Mouse (Mus musculus): ENCODE data around the gene Morn1. TPM values are rescaled to one million over a fixed set of nuclear protein-coding genes. Genes with fewer than 3 reads are reported as not detected.

Gene Morn1
- total RNA-seq (2015; ENCODE audit: low replicate concordance): 2.5 TPM in 1 of 2 replicates, not detected in the other
- 0.08 TPM in 1 of 2 replicates, not detected in the other for total RNA-seq (2017; ENCODE audit: low replicate concordance)

DNA sequence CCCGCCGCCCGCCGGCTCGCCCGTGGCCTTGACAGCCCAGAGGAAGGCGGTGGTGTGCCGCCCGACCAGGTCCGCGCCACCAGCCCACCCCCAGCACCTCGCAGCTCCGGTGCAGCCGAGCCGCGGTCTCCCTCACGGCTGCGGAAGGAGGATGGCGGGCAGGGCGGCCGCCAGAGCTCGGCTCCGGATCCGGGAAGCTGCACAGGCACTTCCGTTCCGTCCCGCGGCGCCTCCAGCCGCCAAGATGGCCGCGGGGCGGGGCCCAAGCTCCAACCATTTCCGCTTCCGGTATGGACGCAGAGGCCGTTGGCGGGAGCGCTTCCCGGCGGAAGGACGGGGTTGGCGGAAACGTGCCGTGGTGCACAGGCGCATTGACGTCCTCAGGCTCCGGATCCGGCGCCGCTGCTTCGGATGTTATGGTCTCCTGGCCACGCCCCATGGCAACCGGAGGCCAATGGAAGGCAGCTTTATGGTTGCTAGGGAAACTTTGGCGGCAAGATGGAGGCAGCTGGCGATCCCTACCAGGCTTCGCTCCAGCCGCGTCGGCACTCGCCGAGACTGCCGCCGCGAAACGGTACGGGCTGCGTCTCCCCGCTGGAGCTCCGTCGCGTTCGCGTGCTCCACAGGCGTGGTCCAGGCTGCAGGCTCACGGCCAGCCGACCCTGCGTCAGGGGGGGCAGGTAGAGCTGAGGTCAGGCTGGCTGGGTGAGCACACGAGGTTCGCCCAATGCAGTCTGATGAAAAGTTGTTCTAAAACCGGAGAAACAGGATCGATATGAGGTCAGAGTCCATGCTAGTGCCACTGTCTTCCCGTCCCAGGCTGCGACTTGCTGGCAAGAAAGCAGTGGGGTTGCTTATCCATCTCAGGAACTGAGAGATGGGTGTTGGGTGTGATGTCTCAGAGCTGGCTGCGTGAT is at the start of gene Morn1, which contains the start of gene Rer1:
Gene Morn1, plus strand, starts transcription at position 470 of the 917 bp plus-strand sequence.
Gene Rer1, minus strand, starts transcription at position 275 of the 917 bp plus-strand sequence.
- ATAC-seq (replicated peaks; ENCODE audit: low FRiP score, poor library complexity, severe bottlenecking): peak; percentile 99

DNA sequence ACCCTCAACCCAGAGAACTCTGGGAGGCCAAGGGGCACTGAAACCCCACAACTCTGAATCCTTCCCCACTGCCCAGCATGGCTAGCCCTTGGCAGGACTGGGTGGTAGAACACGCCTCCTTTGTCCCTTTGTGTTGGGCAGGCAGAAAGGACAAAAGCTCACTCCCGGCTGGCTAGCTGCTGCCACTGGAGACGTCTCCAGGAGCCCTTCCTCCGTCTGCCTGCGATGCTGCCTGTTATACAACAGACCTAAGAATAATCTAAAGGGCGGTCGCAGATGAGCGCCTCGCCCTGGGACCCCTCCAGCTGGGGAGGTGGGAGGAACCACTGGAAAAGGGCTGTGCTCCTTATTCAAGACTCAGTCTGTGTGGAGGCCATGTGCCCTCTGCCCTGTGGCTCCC is 46.2 kb upstream of the Morn1 start:
- ATAC-seq (replicated peaks; ENCODE audit: low FRiP score, poor library complexity, severe bottlenecking): no peak

DNA sequence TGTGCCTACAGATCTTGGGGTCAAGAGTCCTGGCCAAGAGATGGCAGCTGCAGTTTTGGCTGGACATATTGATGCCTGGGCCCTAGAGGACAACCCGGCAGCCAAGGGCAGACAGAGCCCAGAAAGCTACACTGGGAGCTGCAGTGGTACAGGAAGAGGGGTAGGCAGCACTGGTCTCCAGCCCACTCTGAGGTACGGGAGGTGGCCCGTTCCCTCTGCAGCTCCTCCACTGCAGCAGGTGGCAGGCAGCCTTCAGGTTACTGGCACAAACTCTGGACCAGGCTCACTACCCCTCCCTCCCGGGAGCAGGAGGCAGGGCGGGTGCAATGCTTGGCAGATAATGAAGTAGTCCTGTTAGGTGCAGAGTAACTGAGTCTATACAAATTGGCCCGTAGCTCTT is 45.7 kb upstream of the Morn1 start:
- no peak for ATAC-seq (replicated peaks; ENCODE audit: low FRiP score, poor library complexity, severe bottlenecking)

DNA sequence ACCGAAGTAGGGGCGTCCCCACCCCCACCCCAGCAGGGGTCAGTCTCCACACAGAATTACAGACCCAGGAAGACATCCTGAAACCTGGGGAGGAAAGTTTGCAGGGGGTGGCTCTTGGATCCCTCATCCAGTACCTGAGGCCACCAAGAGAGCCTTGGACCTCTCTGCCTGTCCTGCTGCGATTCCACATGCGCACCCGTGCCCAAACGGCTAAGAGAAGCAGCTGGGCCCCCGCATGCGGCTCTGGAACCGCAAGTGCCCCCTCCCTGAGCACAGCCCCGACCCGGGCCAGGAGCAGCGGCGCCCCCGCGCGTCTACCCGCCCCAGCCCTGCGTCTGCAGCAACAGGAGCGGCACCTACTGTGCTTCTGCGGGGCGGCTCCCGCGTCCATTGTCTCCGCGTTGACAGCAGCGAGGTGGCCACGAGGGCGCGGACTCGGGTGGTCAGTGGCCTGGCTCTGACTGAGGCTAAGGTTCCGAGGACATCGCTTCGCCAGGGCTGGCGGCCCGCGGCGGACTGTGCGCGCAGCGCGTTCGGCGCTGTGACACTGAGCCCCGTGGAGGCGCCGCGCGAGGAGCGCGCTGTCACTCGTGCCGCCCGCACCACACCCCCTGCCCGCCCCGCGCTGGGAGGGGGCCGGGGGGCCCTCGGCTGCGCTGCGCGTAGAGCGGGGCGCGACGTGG is 43.6 kb upstream of the Morn1 start:
- ATAC-seq (replicated peaks; ENCODE audit: low FRiP score, poor library complexity, severe bottlenecking): no peak

DNA sequence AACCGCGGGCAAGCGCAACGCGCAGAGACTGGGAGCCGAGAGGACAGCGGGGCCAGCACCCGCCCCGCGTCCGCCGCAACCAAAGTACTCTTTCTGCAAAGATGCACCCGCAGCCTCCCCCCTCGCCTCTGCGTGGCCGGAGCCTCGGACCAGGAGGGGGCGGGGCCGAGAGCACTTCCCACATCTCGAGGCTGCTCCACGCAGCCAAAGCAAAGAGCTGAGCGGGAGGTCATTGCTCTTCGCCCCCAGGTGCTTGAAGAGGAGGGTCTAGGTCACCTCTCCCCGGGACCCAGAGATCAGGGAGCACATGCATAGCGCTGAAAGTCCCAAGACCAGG is 43.1 kb upstream of the Morn1 start:
- ATAC-seq (replicated peaks; ENCODE audit: low FRiP score, poor library complexity, severe bottlenecking): no peak

DNA sequence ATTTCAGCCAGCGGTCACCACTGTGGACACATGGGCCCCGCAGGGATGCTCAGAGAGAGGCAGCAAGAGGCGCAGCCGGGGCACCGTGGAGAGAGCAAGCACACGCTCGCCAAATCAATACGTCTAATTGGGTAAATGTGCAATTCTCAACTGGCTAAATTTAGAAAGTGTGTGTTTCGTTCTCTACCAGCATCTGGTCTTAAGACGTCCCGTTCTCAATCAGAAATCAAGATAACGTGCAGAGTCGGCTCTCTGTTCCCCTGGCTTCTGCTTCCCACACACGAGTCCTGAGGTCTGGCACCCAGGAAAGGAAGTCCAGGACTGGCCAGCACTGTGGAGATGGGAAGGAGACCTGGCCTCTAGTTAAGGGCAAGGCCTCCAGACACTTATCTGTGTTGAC is 39.7 kb upstream of the Morn1 start:
- ATAC-seq (replicated peaks; ENCODE audit: low FRiP score, poor library complexity, severe bottlenecking): no peak

DNA sequence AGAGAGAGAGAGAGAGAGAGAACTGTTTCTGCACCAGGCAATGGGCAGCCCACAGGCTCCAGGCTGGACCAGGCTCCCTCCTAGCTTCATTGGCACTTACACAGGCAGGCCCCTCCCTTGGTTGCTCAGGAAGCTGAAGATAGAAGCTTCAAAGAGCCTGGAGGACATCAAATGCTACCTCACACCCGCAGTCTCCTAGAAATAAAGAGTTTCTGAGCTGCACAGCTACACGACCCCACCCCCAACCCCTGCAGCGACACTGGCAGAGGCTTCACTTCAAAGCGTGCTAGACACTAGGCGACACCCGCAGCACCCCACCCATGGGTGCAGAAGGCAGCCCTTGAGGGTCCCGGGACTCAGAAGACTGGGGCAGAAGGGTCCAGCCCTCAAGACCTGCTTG is 36.3 kb upstream of the Morn1 start:
- no peak for ATAC-seq (replicated peaks; ENCODE audit: low FRiP score, poor library complexity, severe bottlenecking)

DNA sequence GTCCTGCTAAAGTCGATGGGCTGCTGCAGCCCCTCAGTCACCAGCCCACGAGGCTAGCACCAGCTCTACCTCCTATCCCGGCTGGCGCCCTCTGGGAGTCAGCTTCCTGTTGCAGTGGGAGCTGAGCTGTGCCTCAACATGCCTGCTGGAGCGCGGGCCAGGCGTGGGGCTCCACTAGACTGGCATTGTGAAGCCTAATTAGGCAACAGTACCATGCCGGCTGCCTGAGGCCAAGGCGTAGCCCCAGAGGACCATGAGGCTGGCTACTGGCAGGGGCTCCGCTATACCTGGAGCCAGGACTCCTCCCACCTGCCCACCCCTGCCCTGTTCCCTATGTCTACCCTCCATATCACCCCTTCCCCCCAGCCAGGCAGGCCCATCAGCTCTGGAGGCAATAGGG is 29.7 kb upstream of the Morn1 start, which contains the start of gene Plch2:
Gene Plch2, minus strand, starts transcription at position 61 of the 400 bp plus-strand sequence.
- no peak for ATAC-seq (replicated peaks; ENCODE audit: low FRiP score, poor library complexity, severe bottlenecking)

DNA sequence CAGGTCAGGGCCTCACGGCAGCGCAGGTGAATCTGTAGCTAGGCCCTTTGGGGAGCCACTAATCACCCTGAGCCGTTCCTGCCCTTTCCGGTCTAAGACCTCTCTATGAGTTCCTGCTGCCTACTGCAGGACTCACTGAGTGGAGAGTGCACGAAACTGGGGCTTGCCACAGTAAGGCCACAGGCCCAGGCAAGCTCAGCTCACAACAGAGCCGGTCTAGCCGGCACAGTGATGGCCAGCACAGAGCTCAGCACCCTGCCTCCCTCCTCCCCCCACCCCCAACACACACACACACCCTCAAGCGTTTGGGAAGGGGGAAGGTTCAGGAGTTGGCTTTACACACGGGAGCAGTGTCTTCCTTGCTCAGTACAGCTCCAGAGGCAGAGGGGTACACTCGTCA is 28.1 kb upstream of the Morn1 start:
- no peak for ATAC-seq (replicated peaks; ENCODE audit: low FRiP score, poor library complexity, severe bottlenecking)

DNA sequence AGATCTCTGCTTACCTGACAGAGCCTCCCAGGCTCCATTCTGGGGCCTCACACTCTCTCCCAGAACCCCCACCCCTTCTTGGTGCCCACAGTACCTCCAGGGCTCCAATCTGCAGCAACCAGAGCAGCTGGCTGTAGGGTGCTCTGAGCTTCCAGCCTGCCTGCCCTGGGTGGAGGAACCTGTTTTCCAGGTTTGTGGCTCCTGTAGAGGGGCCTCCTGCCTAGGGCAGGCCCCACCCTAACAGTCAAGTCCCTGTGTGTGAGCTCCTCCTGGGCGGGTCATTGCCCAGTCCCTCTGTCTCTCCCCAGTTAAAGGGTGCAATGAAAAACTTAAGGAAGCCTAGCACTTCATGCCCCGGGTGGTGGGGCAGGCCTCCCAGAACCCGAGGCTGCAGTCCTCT is 22.5 kb upstream of the Morn1 start:
- no peak for ATAC-seq (replicated peaks; ENCODE audit: low FRiP score, poor library complexity, severe bottlenecking)

DNA sequence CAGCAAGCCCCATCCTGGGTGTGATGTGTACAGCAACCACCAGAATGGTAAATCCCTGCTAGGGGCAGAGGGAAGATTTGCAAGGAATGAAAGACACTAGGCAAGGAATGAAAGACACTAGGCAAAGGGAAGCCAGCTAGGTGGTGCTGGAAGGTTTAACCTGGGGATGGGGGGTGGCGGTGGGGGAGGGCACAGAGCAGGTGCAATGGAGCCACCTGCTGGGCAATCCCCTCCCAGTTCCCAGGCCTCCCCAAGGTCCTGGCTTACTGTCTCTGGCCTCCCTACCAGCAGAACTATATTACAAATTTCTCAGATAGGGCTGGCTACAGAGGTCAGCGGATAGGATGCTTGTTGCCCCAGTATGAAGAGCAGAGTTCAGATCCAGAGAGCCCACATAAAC is 21.9 kb upstream of the Morn1 start:
- ATAC-seq (replicated peaks; ENCODE audit: low FRiP score, poor library complexity, severe bottlenecking): no peak

DNA sequence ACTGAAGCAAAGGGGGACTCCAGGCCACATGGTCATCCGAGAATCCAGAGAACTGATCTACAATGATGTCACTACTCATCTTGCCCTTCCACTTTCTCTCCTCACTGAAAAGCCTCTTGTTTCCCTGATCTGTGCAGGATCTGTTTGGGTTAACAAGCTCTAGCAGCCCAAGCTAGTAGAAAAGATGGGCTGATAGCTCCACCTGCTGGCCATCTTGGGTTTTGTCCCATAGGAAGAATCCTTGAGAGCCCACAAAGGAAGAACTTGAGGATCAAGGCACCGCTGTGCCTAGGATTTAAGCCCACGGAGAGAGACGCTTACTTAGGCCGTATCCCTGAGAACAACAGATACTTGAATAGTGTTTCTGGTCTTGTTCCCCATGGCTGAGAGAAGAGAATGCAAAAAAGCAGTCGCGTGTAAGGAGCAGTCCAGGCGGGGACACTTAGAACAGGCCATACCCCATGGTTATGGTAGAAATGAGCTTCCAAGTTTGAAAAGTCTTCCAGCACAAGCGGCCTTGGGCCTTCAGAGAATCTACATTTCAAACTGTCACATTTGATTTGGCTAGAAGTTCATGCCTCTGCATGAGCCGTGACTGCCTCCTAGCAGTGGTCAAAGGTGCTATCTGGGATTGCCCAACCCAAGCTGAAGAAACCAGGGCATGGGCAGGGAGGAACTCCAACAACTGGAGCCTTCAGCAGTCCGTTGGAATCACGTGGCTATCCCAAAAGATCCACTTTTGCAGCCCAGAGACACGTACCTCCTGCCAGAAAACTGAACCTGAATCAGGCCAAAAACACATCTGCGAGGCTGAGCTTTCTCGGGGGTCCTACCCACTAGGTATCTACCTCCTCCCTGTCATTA is 20.2 kb upstream of the Morn1 start:
- ATAC-seq (replicated peaks; ENCODE audit: low FRiP score, poor library complexity, severe bottlenecking): peak; percentile 64

DNA sequence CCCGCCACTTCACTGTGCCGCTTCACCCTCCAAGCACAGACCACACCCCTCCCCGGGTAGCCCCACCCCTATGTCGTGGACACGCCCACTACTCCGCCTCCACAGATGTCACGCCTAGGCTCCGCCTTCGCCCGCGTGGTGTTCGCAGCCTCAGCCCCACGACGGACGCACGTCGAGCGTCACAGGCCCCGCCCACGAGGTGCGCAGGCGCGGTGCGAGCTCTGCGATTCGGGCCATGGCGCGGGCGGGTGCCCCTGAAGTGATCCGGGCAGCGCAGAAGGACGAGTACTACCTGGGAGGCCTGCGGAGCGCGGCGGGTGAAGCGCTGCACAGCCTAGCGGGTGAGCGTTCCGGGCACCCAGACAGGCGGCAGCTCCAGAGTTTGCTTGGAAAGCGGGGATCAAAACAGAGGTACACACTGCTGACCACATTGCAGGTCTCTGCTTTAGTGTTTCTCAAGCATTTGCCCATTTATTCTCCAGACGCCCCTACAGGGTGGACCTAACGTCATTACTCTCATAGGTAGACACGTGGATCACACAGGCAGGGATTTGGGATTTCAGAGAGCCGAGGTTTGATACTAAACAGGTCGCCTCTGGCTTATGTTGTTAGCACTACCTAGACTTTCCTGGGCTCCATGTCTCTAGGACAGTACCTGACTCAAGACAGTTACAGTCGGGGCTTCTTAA is 19.4 kb upstream of the Morn1 start, which contains the start of gene Pex10:
Gene Pex10, plus strand, starts transcription at position 183 of the 689 bp plus-strand sequence.
- peak; percentile 89 for ATAC-seq (replicated peaks; ENCODE audit: low FRiP score, poor library complexity, severe bottlenecking)

DNA sequence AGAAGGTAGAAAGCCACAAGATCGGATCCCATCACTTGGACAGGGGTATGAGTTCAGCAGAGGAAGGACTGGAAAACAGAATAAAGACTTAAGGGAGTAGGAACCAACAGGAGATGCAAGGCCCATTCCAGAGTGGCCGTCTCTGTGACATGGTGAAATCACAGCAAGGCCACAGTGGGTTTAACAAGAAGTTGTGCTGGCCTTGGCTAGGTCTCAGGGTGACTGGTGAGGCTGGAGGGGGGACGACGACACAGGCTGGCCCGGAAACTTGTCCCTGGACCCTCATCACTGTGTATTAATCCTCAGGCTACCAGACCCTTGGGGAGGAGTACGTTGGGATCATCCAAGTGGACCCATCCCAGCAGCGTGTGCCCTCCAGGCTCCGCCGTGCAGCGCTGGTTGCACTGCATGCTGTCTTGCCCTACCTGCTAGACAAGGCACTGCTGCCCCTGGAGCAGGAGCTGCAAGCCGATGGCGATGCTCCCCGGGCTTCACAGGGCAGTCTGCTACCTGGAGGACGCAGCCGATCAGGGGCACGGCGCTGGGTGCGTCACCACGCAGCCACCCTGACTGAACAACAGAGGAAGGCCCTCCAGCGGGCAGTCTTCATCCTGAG is 17.9 kb upstream of the Morn1 start:
- ATAC-seq (replicated peaks; ENCODE audit: low FRiP score, poor library complexity, severe bottlenecking): no peak

DNA sequence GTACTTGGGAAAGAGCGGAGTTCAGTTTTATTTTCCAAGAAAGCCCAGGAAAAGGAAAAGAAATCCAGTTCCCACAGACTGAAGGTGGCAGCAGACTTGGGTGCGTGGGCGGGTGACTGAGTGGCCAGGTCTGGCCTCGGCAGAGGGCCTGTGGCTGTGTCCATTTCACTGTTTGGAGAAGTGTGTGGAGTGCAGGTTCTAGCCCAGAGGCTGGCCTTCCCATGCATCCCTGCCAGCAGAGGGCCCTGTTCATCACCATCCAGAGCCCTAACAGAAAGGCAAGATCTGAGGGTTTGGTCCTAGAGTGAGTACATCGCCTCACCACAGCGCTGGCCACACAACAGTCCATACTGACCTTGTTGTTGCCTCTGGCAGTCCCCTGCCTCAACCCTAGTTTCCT is 17.2 kb upstream of the Morn1 start:
- ATAC-seq (replicated peaks; ENCODE audit: low FRiP score, poor library complexity, severe bottlenecking): no peak

DNA sequence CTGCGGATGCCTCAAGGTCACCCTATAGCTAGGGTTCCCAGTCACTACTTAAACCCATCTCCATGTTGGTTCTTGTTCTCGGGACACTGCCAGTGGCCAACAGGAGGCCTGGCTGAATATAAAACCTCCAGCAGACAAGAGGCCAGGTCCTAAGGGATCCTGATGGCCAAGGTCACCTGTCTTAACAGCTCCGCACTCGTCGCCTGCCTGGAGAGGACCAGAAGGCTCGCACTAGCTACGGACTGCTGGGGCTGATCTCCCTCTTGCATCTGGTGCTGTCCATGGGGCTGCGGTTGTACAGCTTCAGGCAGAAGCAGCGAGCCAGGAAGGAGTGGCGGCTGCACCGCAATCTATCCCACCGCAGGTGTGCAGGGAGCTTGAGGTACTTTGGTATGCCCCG is 16.2 kb upstream of the Morn1 start:
- no peak for ATAC-seq (replicated peaks; ENCODE audit: low FRiP score, poor library complexity, severe bottlenecking)

DNA sequence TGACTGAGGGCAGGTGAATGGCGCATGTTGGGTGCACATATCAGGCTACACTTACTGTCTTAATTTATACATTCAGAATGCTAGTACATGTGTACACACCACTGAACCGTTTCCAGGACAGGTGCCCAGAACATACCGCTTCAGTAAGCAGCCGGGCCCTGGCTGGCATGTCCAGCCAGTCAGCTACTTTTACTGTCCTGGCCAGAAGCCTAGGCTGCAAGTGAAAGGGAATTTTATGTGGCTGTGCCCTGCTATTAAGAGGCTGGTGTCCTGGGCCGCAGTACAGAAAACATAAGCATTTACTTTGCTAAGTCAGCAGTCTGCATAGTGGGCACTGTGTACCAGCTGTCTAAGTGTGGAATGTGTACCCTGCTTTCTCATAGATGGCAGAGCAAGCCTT is 15.5 kb upstream of the Morn1 start:
- no peak for ATAC-seq (replicated peaks; ENCODE audit: low FRiP score, poor library complexity, severe bottlenecking)

DNA sequence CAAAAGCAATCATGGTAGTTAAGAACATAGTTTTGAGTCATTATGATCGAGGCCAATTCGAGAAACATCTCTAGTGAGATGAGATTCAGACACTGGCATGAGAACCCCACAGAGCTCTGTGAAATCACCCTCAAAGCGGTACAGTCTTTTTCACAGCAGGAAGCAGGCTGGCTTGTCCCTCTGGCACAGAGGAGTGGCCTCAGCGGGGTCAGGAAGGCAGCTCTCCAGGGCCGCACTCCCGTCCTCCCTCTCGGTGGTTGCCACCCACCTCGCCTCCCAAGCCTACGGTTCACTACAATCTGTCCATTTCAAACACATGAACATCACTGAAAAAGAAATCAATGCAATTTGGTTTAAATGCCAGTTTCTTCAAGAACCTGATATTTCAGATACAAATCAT is 12.0 kb upstream of the Morn1 start:
- no peak for ATAC-seq (replicated peaks; ENCODE audit: low FRiP score, poor library complexity, severe bottlenecking)

DNA sequence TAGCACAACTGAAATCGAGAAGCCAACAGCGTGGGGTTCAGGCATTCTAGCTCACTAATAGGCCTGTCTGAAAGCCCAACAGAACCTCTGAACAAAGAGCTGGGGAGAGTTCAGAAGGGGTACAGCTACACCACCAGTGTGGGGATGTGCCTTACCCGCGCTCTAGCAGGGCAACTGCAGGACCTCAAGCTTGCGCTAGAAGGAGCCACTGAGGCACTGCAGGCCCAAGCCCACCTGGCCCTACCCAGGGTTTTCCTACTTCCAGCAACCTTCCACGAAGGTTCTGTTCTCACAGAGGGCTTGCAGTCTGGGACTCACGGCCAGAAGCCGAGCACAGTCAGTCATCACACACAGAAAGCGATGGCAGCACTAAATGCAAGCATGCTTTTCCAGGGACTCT is 11.2 kb upstream of the Morn1 start:
- no peak for ATAC-seq (replicated peaks; ENCODE audit: low FRiP score, poor library complexity, severe bottlenecking)
